Mouse (Mus musculus): ENCODE data around the gene Lrrn1. TPM values are rescaled to one million over a fixed set of nuclear protein-coding genes. Genes with fewer than 3 reads are reported as not detected.

Gene Lrrn1
- total RNA-seq (2021), result under 1 TPM; 0.31 to 0.41 TPM
- long read RNA-seq, experiment 1, partial matches to known transcripts, result 0 of 1 reads
- long read RNA-seq, experiment 1, other reads (novel, unspliced or antisense), result 0 of 1 reads
- long read RNA-seq, experiment 2, result 0 reads

GRCm38 (mm10) chr6:107528877-107529864, at the start of gene Lrrn1:
Gene Lrrn1 (plus strand): TSS chr6:107529768.
- DNase-seq, result peak in 1 of 2 experiments; percentile 3
- intact Hi-C loops (cut with DNase I), result no loop called here

GRCm38 (mm10) chr6:107494491-107494890, 35.1 kb upstream of the Lrrn1 start:
- no peak for DNase-seq
- intact Hi-C loops (cut with DNase I), result no loop called here

- intact Hi-C loops (cut with DNase I), result no loop called here
- no peak for DNase-seq
Measured at GRCm38 (mm10) chr6:107495830-107496229, 33.7 kb upstream of the Lrrn1 start.

DNA sequence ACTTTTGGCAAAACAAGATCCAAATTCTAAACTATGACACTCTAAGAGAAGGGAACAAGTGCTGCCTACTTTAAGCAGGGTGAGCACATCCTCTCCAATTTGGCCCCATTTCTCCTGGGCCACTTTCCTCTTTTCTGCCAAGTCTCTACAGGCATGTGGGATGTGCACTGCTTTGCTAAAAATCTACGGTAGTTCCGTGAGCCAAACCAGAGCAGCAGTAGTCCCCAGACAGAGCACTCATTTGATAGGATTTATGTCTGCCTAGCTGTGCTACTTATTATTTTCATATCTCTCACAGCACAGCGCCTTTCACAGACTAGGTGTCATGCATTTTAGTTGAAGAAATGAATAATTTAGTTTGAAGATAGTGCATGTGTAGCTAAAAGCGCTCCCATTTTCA, 15.9 kb upstream of the Lrrn1 start:
- intact Hi-C loops (cut with DNase I), result no loop called here
- no peak for DNase-seq

DNA sequence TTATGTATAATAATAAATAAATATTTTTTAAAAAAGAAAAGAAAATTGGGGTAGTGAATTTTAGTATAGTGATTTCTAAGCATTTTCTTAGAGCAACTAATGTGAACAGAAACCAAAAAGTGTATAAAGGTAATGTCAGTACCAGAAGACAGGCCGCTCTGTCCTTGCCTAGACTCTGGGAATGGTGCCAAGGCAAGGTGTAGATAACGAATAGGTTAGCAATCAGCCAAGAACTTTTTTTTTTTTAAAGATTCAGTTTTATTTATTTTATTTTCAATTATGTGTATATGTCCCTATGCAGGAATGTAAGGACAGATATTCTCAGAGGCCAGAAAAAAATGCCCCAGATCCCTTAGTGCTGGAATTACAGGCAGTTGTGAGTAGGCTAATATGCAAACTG, 5.6 kb upstream of the Lrrn1 start:
- DNase-seq, result no peak
- intact Hi-C loops (cut with DNase I), result no loop called here

DNA sequence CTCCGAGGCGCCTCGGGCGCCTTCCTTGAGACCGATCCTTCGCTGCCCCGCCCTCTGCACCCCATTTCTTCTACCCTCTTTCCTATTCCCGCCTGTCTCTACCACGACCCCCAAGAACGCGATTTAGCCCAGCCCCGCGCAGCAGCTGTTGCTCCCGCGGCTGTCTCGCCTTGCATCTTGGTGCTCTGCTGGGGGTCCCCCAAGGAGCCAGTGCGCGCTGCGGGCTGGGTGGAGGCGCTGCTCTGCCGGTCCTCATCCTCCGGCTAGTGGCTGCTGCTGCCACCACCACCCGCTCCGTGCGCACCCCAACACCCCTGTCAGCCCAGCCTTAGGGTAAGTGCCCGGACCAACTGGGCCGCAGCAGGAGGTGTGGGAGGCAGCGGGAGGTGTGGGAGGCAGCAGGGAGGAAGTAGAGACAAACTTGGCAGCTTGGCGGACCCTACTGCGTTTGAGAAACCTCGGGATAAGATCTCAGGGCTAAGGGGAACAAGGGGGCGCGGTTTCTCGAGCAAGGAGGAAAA, 403 bp downstream of the Lrrn1 start:
- DNase-seq, result peak in 1 of 2 experiments; percentile 1

GRCm38 (mm10) chr6:107530621-107531285, 1.2 kb downstream of the Lrrn1 start:
- intact Hi-C loops (cut with DNase I), result no loop called here

More for the DNA sequence above, 403 bp downstream of the Lrrn1 start:
- intact Hi-C loops (cut with DNase I), result no loop called here

DNA sequence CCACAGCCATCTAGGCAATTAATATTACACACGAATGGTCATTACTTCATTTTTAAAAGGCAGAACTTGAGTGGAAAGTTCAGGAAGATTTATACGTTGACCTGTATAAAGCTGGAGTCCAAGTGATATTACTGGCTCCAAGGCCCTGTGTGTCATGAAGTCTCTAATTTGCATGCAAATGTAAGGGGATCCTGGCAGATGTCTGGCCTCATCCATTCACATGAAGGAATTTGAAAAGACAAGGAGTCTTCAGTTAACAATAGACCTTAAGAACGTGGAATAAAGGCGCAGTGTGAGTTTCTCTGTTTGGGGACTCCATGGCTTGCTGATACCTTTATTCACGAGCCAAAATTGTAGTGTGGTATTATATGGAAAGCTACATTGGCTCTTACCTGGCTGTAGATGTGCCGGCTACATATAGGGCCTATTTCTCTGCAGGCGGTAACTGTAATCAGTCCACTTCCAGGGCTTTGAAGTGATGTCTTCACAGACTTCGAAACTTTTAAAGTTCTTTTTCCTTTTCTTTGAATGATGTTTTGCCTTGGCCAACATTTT, 2.0 kb downstream of the Lrrn1 start:
- no peak for DNase-seq
- intact Hi-C loops (cut with DNase I), result no loop called here

More at GRCm38 (mm10) chr6:107530621-107531285, 1.2 kb downstream of the Lrrn1 start:
- DNase-seq, result no peak

- DNase-seq, result no peak
Measured at GRCm38 (mm10) chr6:107534533-107534932, 5.0 kb downstream of the Lrrn1 start.

DNA sequence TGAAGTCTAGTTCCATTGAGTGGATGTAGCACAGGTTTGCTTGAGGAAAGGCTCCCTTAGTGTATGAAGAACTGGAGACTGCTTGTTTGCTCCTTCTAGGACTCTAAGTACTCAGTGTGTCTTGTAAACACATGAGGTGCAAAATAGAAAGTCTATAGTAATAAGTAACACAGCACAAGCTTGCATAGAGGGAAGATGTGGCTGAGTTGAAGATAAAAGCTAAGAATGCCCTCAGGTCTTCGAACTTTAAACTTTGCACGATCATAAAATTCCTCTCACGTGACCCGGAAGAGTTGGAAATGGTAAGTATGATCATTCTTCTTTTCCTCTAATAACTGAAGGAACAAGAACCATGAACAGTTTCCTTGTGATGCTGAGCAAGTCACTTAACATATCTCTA, 7.1 kb downstream of the Lrrn1 start:
- intact Hi-C loops (cut with DNase I), result no loop called here

More at GRCm38 (mm10) chr6:107534533-107534932, 5.0 kb downstream of the Lrrn1 start:
- intact Hi-C loops (cut with DNase I), result no loop called here

DNA sequence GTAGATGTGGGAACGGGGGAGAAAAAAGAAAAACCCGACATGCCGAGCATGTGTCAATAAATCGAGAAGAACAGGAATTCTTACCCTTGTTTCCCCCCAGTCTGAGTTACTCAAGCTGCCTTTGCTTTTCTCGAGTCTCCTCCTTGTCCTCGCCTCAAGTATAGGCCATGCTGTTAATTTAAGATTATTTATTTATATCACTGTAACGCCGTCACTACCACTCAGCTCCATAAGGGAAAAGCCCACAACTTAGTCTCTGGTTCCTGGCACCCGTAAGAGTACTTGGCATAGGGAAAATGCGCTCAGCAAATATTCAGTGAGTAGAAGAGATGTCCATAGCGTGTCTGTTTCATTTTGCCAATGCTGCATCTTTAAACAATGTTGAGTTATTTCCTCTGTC, 11.7 kb downstream of the Lrrn1 start:
- intact Hi-C loops (cut with DNase I), result no loop called here
- DNase-seq, result no peak

More for the DNA sequence above, 7.1 kb downstream of the Lrrn1 start:
- no peak for DNase-seq

- intact Hi-C loops (cut with DNase I), result no loop called here
- no peak for DNase-seq
Measured at GRCm38 (mm10) chr6:107541918-107542317, 12.3 kb downstream of the Lrrn1 start.

DNA sequence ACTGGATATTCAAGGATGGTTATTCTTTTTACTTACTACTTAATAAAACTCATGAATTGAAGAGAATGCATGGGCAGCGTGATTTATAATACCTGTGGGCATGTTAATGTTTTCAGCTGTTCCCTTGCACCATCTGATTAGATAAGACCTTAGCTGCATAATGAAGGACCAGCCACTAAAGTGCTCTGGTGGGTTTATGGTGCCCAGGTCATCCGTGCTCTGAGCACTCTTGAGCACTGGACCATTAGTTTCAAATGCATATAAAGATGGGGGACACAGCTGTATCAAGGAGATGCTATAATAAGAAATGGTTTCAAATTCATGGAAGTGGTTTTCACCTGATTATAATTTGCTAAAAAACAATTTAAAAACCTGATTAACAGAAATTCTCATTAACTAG, 16.7 kb downstream of the Lrrn1 start:
- DNase-seq, result no peak
- intact Hi-C loops (cut with DNase I), result no loop called here

DNA sequence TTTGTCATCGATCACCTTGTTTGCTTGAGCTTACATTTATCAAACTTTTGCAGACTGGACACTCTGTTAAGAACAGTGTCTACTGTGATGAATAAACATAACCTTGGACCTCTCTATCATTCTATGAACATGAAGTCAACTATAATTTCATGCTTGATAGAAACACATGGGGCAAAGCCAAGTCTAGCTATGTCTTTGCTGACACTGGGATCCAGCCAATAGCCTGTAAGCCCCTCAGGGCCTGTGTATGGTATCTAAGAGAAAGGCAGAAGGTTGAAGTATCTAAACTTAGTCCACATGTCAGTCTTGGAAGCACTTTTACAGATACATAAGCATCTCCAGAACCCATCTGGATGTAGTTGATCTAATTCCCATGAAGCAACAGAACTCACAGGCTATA, 22.9 kb downstream of the Lrrn1 start:
- DNase-seq, result no peak
- intact Hi-C loops (cut with DNase I), result no loop called here

DNA sequence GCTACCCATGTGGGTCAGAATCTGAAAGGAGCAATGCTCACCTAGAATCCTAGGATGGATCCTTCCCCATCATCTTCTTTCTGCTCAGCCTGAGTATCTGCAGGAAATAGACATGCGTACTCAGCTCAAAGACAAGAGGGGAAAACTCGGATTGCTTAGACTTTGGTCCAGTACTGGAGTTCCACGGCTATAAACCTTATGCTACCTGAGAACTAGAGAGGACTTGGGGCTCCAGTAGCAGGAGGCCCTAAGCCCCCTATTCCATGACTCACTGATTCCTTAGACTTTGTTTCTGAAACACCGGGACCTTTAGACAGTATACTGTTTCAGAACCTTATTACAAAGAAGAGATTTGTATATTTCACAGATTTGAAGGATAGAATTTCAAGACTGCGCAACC, 25.8 kb downstream of the Lrrn1 start:
- no peak for DNase-seq
- intact Hi-C loops (cut with DNase I), result no loop called here

- intact Hi-C loops (cut with DNase I), result no loop called here
- peak in 1 of 2 experiments; percentile 9 for DNase-seq
Measured at GRCm38 (mm10) chr6:107556996-107557395, 27.4 kb downstream of the Lrrn1 start.

DNA sequence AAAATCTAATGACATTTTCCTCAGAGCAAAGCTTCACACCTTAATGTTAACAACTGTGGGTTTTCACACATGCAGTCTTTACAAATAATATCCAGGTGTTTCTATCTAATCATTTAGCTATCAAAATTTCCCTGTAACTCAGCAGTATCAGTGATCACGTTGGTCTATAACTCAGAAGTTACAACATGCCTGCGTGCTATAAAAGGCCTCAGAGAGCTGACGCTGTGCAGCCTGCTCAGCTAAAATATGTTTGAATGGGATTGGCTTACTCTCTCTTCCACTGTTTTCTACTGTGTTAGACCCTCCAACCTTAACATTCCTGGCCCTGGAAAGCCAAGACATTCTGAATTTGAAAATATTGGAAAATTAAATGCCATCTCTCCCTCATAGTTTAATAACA, 28.2 kb downstream of the Lrrn1 start:
- no peak for DNase-seq
- intact Hi-C loops (cut with DNase I), result no loop called here

DNA sequence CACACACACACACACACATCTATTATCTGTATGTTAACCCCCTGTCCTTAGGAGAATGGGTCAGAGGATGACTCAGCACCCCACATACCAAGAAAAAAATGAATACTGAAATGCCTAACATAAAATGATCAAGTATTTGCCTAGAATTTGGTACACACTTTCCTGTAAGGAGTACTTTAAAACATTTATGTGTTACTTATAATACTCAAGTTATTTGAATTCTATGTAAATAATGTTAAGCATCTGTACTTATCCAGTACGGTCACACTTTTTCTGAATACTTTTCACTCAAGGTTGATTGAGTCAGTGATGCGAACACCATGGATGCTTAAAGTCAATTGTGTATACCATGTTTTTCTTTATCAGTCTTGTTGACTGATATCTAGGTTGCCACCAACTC, 32.7 kb downstream of the Lrrn1 start:
- DNase-seq, result no peak
- intact Hi-C loops (cut with DNase I), result no loop called here

DNA sequence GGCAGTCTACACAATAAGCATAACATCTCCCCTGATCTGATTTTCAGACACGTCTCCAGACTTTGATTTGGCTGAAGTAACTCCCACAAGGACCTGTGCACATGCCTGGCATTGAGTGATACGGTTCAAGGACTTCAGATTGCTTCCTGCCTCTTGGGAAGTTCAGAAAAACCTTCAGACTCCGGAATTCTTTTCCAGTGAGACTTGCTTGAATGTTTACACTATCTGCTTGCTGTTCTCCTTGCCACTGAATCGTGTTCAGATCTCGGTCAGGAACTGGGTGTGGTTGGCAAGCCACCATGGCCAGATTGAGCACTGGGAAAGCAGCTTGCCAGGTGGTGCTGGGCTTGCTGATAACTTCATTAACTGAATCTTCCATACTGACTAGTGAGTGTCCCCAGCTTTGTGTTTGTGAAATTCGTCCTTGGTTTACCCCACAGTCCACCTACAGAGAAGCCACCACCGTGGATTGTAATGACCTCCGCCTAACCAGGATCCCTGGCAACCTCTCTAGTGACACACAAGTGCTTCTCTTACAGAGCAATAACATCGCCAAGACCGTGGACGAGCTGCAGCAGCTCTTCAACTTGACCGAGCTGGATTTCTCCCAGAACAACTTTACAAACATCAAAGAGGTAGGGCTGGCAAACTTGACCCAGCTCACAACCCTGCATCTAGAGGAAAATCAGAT, 37.5 kb downstream of the Lrrn1 start:
- intact Hi-C loops (cut with DNase I), result no loop called here
- no peak for DNase-seq

GRCm38 (mm10) chr6:107574561-107574960, 45.0 kb downstream of the Lrrn1 start:
- intact Hi-C loops (cut with DNase I), result no loop called here

More at GRCm38 (mm10) chr6:107574561-107574960, 45.0 kb downstream of the Lrrn1 start:
- no peak for DNase-seq
